Mouse (Mus musculus) right cerebral cortex, adult 2 months (tissue): ENCODE measurements around the gene Rab11fip4.
A peak's percentile ranks its signal among the peaks of the same experiment; 100 is the strongest.

ENCODE experiments used
- DNase-seq, 2 experiments: peaks; one replicate each; pipeline ENCODE4 v3.0.0; 2021 to 2022; ENCODE audit warnings: low spot score in 2 of 2

Gene Rab11fip4

DNA sequence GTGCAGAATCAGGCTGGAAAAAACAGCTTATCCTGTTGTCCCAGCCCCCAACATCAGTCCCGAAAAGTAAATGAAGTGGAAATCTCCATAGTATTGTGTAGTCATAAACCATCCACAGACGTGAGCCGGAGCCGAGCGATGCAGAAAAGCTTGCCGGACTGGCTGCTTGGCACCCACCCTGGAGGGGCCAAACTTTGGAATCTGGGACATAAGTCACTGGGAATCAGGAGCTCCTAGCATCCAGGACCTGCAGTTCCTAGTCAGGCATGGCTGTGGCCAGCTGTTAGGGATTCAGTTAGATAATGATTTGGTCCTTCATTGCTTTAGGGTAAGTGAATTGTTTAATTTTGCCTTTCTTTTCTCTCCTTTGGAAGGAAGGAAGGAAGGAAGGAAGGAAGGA is 122.2 kb downstream of the Rab11fip4 start:
- no peak for DNase-seq

DNA sequence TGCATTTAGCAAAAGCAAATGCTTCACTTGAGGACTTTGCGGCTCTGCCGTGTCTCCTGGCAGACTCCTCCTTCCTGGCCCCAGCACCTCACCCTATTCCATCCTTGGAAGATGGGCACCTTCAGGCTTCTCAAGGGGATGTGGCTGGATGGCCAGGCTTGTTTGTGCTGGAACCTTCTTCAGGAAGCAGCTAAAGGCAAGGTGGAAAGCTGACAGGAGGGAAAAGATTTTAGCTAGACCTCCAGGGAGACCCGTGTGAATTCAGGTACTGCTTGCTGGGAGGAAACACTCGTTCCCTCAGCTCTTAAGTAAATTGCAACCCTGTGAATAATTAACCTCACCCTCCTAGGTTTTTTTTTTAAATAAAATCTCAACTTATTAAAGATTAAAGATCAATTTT is 122.7 kb downstream of the Rab11fip4 start:
- no peak for DNase-seq

GRCm38 (mm10) chr11:79714082-79714742 is 123.2 kb downstream of the Rab11fip4 start:
- no peak for DNase-seq

DNA sequence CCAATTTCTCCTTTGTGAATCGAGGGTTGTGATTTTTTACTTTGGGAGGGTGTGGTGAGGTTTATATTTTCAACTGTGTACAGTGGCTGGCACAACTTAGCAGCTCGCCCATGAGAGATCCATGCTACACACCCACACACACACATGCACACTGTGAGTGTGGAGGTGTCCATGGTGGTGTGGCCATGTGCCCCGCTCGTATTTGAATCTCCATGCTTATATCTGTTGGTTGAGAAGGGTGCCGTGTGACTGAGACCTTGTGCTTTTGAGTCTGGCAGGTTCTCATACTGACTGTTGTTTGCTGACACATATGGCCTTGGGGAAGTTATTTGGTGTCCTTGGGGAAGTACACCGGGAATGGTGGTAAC is 123.7 kb downstream of the Rab11fip4 start:
- no peak for DNase-seq

- DNase-seq = no peak
These were observed 124.3 kb downstream of the Rab11fip4 start for GRCm38 (mm10) chr11:79715316-79715715.

GRCm38 (mm10) chr11:79715733-79716452 is 124.9 kb downstream of the Rab11fip4 start:
- no peak for DNase-seq

- no peak for DNase-seq
These were observed 125.4 kb downstream of the Rab11fip4 start for GRCm38 (mm10) chr11:79716453-79716749.

- no peak for DNase-seq
These were observed 126.3 kb downstream of the Rab11fip4 start for GRCm38 (mm10) chr11:79717271-79717670.

- no peak for DNase-seq
These were observed 126.8 kb downstream of the Rab11fip4 start for GRCm38 (mm10) chr11:79717801-79718200.

DNA sequence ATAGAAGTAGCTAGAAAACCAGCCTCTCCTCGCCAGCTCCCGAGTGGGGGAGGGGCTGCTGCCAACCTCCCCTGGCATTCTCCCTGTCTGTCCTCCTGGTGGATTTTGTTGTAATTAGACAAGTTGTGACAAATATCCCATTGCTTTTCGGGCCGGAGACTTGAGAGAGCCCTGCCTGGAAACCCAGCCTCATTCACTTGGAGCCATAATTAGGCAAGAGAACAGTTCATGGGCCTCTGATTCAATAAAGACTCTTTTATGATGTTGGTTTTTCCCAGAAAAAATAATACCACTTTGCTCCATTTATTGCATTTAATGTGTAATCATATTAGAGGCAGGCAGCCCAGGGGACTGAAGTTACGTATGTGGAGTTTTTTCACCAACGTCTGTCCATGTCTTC is 127.2 kb downstream of the Rab11fip4 start:
- no peak for DNase-seq

- DNase-seq = no peak
These were observed 127.9 kb downstream of the Rab11fip4 start for GRCm38 (mm10) chr11:79718829-79719346.

DNA sequence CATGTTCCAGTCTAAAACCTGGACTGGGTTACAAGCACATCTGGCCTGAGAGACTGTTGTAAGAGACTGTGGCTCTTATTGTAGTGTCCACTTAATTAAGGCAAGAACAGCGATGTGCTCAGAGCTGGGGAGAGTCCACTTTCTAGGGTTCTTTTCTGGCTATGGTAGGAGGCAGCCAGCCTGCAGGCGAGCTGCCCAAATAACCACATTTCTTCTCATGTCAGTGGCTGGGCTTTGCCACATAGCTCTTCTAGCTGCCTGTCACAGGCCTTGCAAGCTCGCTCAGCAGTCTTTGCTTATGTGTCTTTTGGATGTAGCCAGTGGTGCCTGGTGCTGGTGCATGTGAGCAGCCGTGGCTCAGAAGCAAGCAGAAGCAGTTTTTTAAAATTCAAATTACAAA is 129.7 kb downstream of the Rab11fip4 start:
- no peak for DNase-seq

GRCm38 (mm10) chr11:79722811-79723210 is 131.8 kb downstream of the Rab11fip4 start:
- DNase-seq = no peak

GRCm38 (mm10) chr11:79725005-79725404 is 134.0 kb downstream of the Rab11fip4 start:
- no peak for DNase-seq

- peak; percentile 27 to 41 for DNase-seq
These were observed 138.4 kb downstream of the Rab11fip4 start for GRCm38 (mm10) chr11:79729231-79730047.

DNA sequence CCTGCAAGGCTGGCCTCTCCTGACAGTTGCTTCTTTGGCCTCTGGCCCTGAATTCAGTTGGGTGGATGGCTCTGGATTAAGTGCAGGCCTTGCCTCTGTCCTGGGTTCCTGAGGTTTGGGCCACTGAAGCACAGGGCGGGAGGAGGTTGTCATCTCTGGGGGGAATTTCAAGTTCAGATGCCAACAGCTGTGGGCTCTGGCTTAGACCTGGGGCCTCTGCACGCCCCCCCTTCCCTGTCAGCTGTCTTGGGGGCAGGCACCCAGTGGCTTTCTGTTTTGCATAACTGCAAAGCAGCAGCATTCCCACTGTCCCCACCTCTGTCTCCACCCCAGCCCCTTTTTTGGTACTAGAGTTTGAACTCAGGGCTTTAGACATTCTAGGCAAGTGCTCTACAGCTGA is 139.4 kb downstream of the Rab11fip4 start:
- DNase-seq = no peak

GRCm38 (mm10) chr11:79731476-79731875 is 140.5 kb downstream of the Rab11fip4 start:
- no peak for DNase-seq

DNA sequence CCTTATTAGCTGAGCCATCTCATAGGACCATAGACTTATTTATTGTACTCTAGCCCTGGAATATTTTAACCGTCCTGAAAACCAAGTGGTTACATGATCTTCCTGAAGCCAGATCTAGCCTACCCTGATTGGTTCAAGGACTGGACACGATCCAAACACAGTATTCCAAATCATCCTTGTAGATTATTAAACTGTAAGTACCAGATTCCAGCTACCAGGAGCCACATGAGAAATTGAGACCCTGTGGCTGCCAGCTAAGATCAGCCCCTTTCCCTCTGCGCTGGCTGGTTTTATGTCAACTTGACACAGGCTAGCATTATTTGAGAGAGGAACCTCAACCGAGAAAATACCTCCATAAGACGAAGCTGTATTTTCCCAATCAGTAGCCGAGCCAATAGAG is 142.0 kb downstream of the Rab11fip4 start:
- DNase-seq = no peak

DNA sequence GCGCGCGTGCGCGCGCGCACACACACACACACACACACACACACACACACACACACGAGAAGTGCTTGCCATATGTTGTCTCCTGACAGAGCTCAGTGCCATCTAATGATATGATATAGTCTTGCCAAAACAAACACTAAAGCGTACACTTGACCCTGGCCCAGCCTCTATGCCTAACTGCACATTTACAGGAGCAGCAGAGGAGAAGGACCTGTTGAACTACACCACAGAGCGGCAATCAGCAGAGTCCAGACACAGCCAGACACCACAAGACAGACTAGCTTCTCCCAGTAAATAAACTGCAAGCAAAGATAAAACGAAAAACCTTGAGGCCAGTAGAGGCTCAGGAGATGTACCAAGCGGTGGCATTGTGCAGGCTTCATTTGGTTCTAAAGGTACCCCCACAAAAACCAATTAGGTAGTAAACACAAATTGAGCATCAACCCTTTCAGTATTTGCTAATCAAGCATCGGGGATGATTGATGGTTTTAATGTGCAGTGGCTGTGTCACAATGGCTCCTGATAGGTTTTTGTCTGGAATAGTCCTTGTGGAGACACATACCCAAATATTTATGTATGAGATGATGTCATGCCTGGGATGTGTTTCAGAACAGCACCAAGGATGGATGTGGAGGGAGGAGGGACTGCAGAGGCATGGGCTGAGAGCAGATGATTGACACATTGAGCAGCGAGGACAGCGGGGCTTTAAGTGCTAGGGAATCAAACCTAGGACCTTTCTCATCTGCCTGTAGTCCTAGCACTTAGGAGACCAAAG is 145.4 kb downstream of the Rab11fip4 start:
- DNase-seq = no peak

- DNase-seq = no peak
These were observed 146.2 kb downstream of the Rab11fip4 start for GRCm38 (mm10) chr11:79737126-79737697.

DNA sequence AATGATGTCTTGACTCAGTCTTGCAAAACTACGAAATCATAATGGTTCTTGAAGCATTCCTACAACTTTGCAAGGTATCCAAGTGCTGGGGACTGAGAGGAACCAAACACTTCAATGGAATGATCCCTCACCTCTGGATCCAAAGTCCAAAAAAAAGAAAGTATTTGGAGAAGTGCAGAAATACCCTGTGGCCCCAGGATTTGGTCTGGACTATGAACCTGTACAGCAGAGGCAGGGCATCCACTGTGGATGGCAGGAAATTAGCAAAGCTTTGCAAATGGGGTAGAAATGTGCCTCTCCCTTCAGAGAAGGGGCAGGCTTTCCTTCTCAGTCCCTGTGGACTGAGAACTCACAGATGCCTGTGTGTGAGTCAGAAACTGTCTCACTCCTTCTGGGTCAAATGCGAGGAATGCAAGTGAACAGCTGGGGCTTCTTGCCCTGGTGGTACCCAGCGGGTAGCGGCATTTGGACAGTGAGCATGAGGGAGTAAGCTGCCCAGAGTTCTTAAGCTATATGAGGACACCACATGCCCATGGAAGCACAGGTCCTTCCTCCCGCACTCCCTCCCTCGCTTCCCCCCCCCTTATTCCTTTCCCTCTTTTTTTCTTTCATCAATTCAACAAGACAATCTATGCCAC is 147.0 kb downstream of the Rab11fip4 start:
- DNase-seq = no peak
